Mouse (Mus musculus) liver, adult 2 months (tissue): ENCODE data around the gene Anxa8. TPM values are rescaled to one million over a fixed set of nuclear protein-coding genes. Genes with fewer than 3 reads are reported as not detected.

Experiments used
- DNase-seq: peaks from one replicate; pipeline ENCODE4 v3.0.0-alpha.2; 2011; ENCODE audit warnings: low read depth, low spot score; ENCODE audit errors: extremely low read depth
- H3K27ac ChIP-seq: fragments of 200-500 bp; replicated peaks from 2 replicates; pipeline ENCODE4 v1.5.1; 2012; ENCODE audit warnings: low read depth, mild to moderate bottlenecking, control low read depth, inconsistent platforms, low read length; ENCODE audit not compliant: insufficient read depth
- H3K27me3 ChIP-seq: fragments of 200-500 bp; 2 replicates; pipeline ENCODE4 v1.6.1; 2012; ENCODE audit warnings: mild to moderate bottlenecking, moderate library complexity, low read length, inconsistent platforms; ENCODE audit not compliant: control insufficient read depth, insufficient read depth
- H3K36me3 ChIP-seq: fragments of 200-500 bp; 2 replicates; pipeline ENCODE4 v1.6.1; 2012; ENCODE audit warnings: low read length, inconsistent platforms; ENCODE audit not compliant: control insufficient read depth, insufficient read depth
- H3K4me1 ChIP-seq: fragments of 200-500 bp; 2 replicates; pipeline ENCODE4 v1.6.1; 2011; ENCODE audit warnings: low read length; ENCODE audit not compliant: control insufficient read depth, insufficient read depth
- H3K4me3 ChIP-seq: fragments of 200-500 bp; 2 replicates; pipeline ENCODE4 v1.5.1; 2011; ENCODE audit warnings: low read depth, mild to moderate bottlenecking, control low read depth, low read length, moderate library complexity; ENCODE audit not compliant: insufficient read depth
- H3K79me2 ChIP-seq: fragments of 200-500 bp; 2 replicates; pipeline ENCODE4 v1.6.1; 2012; ENCODE audit warnings: inconsistent platforms, mild to moderate bottlenecking, low read length, moderate library complexity; ENCODE audit not compliant: control insufficient read depth, insufficient read depth
- H3K9ac ChIP-seq: fragments of 200-500 bp; 2 replicates; pipeline ENCODE4 v1.6.1; 2012; ENCODE audit warnings: low read depth, mild to moderate bottlenecking, control low read depth, inconsistent platforms, low read length
- CTCF ChIP-seq: fragments of 200-500 bp; IDR thresholded peaks from 2 replicates; pipeline ENCODE4 v1.5.1; 2011; ENCODE audit warnings: low read depth, low read length, control low read depth
- POLR2A ChIP-seq: fragments of 200-500 bp; IDR thresholded peaks from 2 replicates; pipeline ENCODE4 v1.6.1; 2011; ENCODE audit warnings: low read length, control low read depth; ENCODE audit not compliant: insufficient read depth; ENCODE audit errors: extremely low read depth
- WGBS: fragments of 180-500 bp; shearing (Covaris S2); methylation state at CpG from one replicate; pipeline ENCODE4 v1.1.7; 2018; 5-methylcytosine and 5-hydroxymethylcytosine counted together
- polyA plus RNA-seq: library from polyadenylated mRNA; depleted of rRNA; stranded (reverse); fragments of >200 nt; gene quantifications from 2 replicates; pipeline ENCODE4 v1.2.3, GENCODE M21; 2012; rRNA removed
- total RNA-seq: library from RNA; depleted of rRNA; stranded (reverse); fragments of >200 nt; gene quantifications from 2 replicates; pipeline ENCODE4 v1.2.3, GENCODE M21; 2014; rRNA removed

Gene Anxa8
- total and polyA plus RNA-seq, 2 experiments: not detected

DNA sequence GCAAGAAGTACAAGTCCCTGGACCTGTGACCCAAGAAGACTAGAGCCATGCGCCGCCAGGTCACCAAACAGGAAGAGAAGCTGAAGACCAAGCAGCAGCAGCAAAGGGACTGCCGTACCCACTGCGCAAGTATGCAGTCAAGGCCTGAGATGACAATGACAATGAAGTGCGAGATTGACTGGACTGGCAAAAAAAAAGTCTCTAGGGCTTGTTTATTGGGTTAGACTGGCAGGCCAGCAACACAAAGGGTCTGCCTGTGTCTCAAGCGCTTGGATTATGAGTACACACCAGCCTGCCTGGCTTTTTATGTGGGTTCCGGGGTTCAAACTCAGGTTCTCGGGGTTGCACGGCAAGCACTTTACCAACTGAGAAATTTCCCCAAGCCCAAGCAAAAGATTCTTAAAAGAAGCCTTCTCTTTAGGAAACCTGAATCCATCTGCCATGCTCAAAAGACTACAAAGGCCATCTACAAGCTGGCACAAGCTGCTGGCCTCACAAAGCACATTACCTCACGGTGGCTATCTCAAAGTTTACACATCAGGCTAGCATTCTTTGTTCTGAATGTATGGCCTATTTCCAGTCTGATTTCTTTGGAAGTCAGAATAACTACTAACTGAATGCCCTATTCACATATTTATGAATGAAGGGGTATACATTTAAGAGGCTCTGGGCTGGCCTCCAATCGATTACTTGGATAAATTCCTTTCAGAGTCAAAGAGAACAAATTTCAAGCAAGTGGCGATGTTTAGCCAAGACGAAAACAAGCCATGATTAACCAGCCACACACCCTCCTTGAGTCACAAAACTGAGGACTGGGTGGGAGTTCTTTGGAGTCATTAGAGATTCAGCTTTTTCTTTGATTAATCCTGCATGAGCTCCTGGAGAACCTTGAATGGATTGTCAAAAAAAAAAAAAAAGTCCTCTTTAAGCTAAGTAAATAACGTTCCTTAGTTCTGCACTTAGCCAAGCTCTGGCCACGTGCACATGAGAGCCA is 54.2 kb downstream of the Anxa8 start:
- Histone ChIP-seq H3K27ac (no peak overlapping the region), H3K79me2 (no peaks in the 10 kb centered on the region), H3K4me1 (no peaks in the 10 kb centered on the region), H3K9ac (no peak overlapping the region), H3K27me3 (no peaks in the 10 kb centered on the region; the same call in 1 of the 2 replicates), H3K36me3 (no peaks in the 10 kb centered on the region), H3K4me3 (no peak overlapping the region)
- 87% methylated on average over 15 of the region's 15 CpGs for WGBS
- TF ChIP-seq POLR2A (no peak), CTCF (no peak)
- DNase-seq: no peak

DNA sequence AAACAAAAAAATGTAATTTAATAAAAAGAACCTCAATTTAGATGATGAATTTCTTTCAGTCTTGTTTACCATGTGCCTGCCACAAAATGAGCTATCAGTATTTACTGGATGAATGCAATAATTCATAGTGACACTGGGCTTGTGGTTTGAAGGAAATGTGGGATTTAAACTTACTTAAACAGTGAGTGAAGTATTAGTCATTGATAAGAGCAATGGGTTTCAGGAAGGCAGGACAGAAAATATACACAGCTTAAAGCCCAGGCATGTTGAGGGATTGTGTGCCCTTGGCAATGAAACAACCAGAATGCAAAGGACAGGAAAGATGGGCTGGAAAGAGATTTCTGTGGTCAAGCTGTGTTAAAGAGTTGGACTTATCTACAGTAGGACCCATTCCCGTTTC is 56.5 kb downstream of the Anxa8 start:
- Histone ChIP-seq H3K27me3 (no peaks in the 10 kb centered on the region; the same call in 1 of the 2 replicates), H3K9ac (no peak overlapping the region), H3K79me2 (no peaks in the 10 kb centered on the region), H3K4me3 (no peak overlapping the region), H3K36me3 (no peaks in the 10 kb centered on the region), H3K27ac (no peak overlapping the region), H3K4me1 (no peaks in the 10 kb centered on the region)
- no peak for DNase-seq
- TF ChIP-seq POLR2A: no peak
- no peak for TF ChIP-seq CTCF
- 78% methylated on average over 1 of the region's 1 CpGs for WGBS

GRCm38 (mm10) chr14:34142915-34143314 is 57.1 kb downstream of the Anxa8 start:
- H3K36me3 ChIP-seq: no peaks in the 10 kb centered on the region
- WGBS: 91% methylated on average over 10 of the region's 10 CpGs
- H3K4me3 ChIP-seq: no peak overlapping the region
- H3K27ac ChIP-seq: no peak overlapping the region
- no peaks in the 10 kb centered on the region for H3K79me2 ChIP-seq
- H3K9ac ChIP-seq: no peak overlapping the region
- TF ChIP-seq CTCF: no peak
- TF ChIP-seq POLR2A: no peak
- no peak for DNase-seq
- H3K4me1 ChIP-seq: no peaks in the 10 kb centered on the region
- no peaks in the 10 kb centered on the region; the same call in 1 of the 2 replicates for H3K27me3 ChIP-seq

Other genes with a start within 250 kb of the Anxa8 start
- gene Gdf10, start 162.4 kb upstream of the Anxa8 start, total RNA-seq: 0.92 and 1.3 TPM in 2 replicates
- gene Gdf10, start 162.4 kb upstream of the Anxa8 start, polyA plus RNA-seq: 3.1 and 3.6 TPM in 2 replicates
- gene Gdf2, start 144.9 kb upstream of the Anxa8 start, total RNA-seq: 12.3 and 13.1 TPM in 2 replicates
- 4.9 and 5.4 TPM in 2 replicates for gene Gdf2, start 144.9 kb upstream of the Anxa8 start, polyA plus RNA-seq
- not detected in 2 replicates for gene Rbp3, start 132.0 kb upstream of the Anxa8 start, total RNA-seq
- not detected in 2 replicates for gene Rbp3, start 132.0 kb upstream of the Anxa8 start, polyA plus RNA-seq
- gene Zfp488, start 107.2 kb upstream of the Anxa8 start, total RNA-seq: under 0.01 TPM in 2 replicates
- gene Zfp488, start 107.2 kb upstream of the Anxa8 start, polyA plus RNA-seq: not detected in 2 replicates
- not detected in 2 replicates for gene Gm30083, start 70.8 kb upstream of the Anxa8 start, total RNA-seq
- not detected in 2 replicates for gene Gm30083, start 70.8 kb upstream of the Anxa8 start, polyA plus RNA-seq
- gene Gm5460, start 69.2 kb upstream of the Anxa8 start, total RNA-seq: not detected in 2 replicates
- not detected in 2 replicates for gene Gm5460, start 69.2 kb upstream of the Anxa8 start, polyA plus RNA-seq
- gene Antxrl, start 33.3 kb upstream of the Anxa8 start, total RNA-seq: not detected in 2 replicates
- not detected in 2 replicates for gene Antxrl, start 33.3 kb upstream of the Anxa8 start, polyA plus RNA-seq
- not detected in 2 replicates for gene A630023A22Rik, start 16.8 kb downstream of the Anxa8 start, total RNA-seq
- gene A630023A22Rik, start 16.8 kb downstream of the Anxa8 start, polyA plus RNA-seq: not detected in 2 replicates
- gene Npy4r, start 66.5 kb downstream of the Anxa8 start, total RNA-seq: under 0.01 TPM in 1 of 2 replicates, not detected in the other
- gene Npy4r, start 66.5 kb downstream of the Anxa8 start, polyA plus RNA-seq: not detected in 2 replicates
- gene Gprin2, start 115.7 kb downstream of the Anxa8 start, total RNA-seq: under 0.01 and 0.09 TPM in 2 replicates
- gene Gprin2, start 115.7 kb downstream of the Anxa8 start, polyA plus RNA-seq: 0.01 TPM in 1 of 2 replicates, not detected in the other
- 0.07 and 0.09 TPM in 2 replicates for gene Syt15, start 133.6 kb downstream of the Anxa8 start, total RNA-seq
- gene Syt15, start 133.6 kb downstream of the Anxa8 start, polyA plus RNA-seq: 0.12 and 0.22 TPM in 2 replicates
- gene Shld2, start 224.5 kb downstream of the Anxa8 start, total RNA-seq: 25.4 and 36.4 TPM in 2 replicates
- gene Shld2, start 224.5 kb downstream of the Anxa8 start, polyA plus RNA-seq: 9.2 and 12.2 TPM in 2 replicates
- gene Glud1, start 224.7 kb downstream of the Anxa8 start, total RNA-seq: 691 and 755 TPM in 2 replicates
- 633 and 710 TPM in 2 replicates for gene Glud1, start 224.7 kb downstream of the Anxa8 start, polyA plus RNA-seq